Mouse (Mus musculus): ENCODE data around the gene Crtap.

Gene Crtap

DNA sequence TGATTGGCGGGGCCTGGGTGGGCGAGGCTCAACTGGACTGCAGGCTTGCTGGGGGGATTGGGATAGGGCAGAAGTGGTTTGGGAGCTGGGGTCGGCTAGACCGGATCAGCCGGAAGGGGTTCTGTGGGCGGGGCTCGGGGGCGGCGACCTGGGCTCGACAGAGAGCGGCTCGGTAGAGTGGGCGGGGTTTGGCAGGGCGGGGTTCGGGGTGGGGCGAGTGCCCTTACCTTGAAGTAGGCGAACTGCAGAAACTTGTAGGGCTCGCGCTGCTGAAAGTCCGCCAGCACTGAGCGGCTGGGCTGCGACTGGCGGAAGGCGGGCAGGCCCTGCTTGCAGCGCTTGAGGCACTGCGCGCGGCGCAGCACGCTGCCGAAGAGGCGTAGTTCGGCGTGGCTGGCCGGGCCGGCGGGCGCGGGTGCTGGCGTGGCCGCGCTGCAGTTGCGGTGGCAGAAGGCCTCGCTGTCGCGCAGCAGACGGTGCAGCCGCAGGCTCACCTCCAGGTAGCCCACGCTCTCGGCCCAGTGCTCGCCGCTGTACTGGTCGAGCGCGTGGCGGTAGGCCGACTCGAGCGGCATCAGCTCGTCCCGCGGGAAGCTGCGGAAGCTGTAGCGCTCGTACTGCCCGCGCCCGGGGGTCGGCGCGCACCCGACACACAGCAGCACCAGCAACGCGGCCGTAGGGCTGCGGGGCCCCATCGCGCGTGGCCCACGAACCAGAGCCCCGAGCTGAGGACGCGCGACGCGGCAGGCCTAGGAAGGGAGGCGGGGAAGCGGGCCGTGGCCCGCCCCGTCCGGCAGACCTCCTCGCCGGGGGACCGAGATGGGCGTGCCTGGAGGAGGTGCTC, at the start of gene Crtap:
TSS of gene Crtap (minus strand) at position 771 of the 844 bp plus-strand sequence.
- DNase-seq, result peak; percentile 70

DNA sequence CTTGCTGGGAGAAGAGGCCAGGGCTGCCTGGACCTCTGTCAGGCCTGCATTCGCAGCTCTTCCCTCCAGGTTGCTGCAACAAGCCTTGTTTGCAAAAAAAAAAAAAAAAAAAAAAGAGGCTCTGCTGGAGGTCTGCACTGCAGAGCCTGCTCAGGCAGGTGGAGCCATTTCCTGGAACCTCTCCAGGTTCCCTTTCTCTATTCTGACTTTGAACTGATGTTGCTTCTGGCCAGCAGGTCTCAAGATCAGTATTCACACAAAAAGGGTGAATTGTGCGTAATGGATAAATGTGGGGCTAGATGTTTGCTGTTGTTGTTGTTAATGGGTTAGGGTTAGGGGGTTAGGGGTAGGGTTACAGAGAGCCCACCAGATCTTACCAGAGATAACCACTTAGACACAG, 45.2 kb upstream of the Crtap start:
- peak; percentile 68 for DNase-seq

DNA sequence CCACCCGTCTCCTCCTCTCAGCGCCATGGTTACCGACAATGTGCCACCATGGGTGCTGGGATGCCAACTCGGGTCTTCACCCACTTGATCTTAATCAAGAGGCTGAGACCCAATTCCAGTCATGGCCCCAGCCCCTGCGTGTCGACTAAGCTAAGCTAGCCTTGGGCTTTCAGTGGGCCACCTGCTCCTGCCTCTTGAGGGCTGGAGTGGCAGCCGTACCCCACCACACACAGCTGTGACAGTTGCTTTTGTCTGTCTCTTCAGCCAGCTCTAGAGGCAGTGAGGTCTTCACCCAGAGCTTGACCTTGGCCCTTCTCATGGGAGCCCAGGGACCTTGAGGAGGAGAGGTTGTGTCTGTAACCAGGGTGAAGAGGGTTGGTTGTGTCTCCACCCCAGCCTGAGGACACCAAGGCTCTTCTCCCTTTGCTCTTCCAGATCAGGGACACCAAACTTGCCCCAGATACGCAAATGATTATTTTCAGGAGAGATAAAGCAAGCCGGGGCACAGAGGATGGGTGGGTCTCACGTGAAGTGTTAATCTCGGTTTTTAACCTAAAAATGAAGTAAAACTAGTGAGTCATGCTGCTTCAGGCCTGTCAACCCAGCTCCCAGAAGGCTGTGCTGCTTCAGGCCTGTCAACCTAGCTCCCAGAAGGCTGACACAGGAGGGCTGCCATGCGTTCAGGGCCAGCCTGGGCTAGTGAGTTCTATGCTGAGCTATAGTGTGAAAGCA, 37.8 kb upstream of the Crtap start:
- DNase-seq, result peak; percentile 29

- DNase-seq, result no peak
These were observed 37.0 kb upstream of the Crtap start for GRCm38 (mm10) chr9:114427425-114427824.

GRCm38 (mm10) chr9:114426201-114426600, 35.7 kb upstream of the Crtap start:
- DNase-seq, result no peak

DNA sequence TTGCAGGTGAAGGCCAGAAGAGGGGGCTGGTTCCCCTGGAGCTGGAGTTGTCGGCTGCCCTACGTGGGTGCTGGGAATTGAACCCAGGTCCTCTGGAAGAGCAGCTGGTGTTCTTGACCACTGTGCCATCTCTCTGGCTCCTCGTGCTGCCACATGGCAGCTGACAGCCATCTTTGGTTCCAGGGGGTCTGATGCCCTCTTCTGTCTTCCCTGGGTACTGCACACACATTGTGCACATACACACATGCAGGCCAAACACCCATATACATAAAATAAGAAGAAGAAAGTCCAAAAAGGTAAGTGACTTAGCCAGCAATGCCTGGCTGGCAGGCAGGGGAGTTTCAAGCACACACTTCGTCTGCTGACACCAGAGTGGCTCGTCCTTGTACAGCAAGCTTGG, 35.1 kb upstream of the Crtap start:
- no peak for DNase-seq

GRCm38 (mm10) chr9:114421797-114422196, 31.3 kb upstream of the Crtap start:
- DNase-seq, result no peak

GRCm38 (mm10) chr9:114421045-114421444, 30.6 kb upstream of the Crtap start:
- no peak for DNase-seq

GRCm38 (mm10) chr9:114420443-114420842, 30.0 kb upstream of the Crtap start:
- no peak for DNase-seq

- DNase-seq, result peak; percentile 87
These were observed 27.7 kb upstream of the Crtap start for GRCm38 (mm10) chr9:114418187-114418586.

DNA sequence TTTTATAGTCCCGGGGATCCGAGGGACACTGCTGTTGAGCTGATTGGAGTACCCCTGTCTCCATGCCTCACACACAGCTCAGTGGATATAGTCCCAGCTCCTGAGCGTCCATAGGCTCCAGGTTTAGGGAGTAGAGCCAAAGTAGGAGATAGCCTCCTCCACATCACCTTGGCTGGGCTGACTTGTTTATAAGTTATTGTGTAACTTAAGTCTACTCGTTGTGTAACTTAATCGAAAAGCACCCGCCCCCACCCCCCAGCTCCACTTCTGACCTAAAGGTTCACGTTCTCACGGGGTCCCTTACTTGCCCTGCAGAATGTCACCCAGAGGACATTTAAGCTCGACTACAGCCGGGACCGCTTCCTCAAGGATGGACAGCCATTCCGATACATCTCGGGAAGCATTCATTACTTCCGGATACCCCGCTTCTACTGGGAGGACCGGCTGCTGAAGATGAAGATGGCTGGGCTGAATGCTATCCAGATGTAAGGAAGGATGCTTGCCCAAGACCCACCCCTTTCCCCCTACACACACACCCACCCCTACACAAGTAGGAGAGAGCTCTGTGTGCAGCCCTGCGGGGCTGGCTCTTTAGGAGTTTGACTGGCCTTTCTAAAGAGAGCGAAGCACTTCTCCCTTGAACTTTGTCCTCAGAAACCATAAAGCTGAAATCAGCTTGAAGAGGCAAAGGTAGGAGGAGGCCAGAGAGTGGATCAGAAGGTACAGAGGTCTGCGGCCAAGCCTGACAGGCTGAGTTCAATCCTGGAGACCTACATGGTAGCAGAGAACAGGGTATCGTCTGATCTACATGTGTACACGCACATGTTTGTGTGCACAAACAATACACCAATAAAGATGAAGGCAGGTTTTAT, 26.4 kb upstream of the Crtap start:
- DNase-seq, result no peak

DNA sequence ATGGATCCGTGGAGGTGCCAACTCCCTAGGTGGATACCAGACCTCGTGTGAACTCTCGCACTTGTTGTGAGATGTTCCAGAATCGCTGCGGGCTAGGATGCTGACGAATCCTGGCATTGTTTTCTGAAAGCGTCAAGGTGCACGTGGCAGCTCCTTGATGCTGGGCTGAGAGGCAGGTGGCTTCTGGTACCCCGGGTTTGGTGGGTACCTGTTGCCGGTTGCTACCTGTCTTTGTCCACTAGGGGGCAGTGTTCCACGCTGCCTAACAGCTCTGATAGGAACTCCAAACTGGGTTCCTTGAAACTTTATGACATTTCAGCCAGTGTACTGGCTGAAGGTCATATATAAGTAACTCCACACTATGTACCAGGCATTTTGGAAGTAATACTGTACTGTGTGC, 25.2 kb upstream of the Crtap start:
- DNase-seq, result peak; percentile 77

DNA sequence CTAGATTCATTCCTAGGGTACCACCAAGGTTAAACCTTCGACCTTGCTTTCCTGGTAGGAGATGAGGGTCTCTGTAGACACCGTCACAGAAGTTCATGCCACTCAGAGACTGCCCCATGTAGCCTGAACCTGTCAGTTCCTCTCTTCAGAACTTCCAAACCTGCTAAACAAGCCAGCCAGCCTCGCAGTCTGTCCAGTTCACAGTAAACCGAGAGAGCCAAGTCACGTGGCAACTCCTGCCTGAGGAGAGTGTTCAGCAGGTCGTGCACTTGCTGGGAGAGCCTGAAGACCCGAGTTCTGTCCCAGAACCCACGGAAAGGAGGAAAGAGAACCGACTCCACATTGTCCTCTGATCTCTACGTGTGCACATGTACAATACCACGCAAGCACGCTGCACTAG, 23.4 kb upstream of the Crtap start:
- no peak for DNase-seq

DNA sequence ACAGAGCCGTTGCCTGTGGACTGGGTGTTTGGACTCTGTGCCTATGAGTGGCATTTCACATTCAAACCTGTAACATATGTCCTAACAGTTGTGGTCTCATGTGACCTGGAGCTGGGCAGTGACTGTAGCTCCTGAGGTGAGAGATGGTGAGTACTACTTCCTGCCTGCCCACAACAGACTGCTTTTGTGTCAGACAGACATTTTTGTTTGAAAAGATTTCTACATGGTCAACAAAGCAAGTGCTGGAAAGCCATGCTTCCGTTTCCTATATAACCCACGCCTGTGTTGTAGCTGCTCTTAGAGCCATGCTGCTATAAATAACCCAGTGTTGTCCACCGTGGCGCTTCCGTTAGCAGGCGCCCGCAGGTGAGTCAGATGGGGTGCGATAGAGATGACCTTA, 21.9 kb upstream of the Crtap start:
- DNase-seq, result no peak

- DNase-seq, result no peak
These were observed 20.8 kb upstream of the Crtap start for GRCm38 (mm10) chr9:114411295-114411694.

GRCm38 (mm10) chr9:114410313-114410862, 19.9 kb upstream of the Crtap start:
- DNase-seq, result no peak

GRCm38 (mm10) chr9:114407676-114408075, 17.2 kb upstream of the Crtap start:
- DNase-seq, result no peak

- peak; percentile 68 for DNase-seq
These were observed 11.2 kb upstream of the Crtap start for GRCm38 (mm10) chr9:114401685-114402080.

DNA sequence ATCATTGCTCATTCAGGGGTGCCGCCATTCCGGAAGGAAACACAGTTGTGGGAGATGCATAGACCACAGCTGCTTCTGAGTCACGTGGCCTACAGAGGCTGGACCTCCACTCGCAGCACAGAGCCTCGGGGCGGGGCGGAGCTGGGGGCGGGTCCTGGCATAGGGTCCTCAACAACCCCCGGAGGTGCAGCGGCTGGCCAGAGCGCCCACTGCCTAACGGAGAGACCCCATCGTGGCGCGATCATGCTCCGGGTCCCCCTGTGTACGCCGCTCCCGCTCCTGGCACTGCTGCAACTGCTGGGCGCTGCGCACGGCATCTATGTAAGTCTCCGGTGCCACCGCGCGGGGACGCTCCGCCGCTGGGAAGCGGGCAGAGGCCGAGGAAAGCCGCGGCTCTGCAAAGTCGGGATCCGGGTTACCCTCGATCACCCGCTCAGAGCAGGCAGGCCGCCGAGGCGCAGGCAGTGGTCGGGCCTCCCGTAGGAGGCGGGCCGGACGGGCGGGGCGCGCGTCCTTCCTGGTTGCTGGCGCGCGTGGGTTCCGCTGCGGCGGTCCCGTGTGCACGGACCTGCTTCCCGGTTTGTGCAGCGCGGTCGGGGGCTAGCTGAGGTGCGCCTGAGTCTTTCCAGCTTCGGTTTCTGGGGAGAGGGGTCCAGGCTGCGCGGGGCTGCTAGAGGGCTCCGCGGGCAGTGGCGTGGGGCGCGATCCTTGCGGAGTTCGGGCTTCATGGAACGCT, 10.6 kb upstream of the Crtap start, which contains the start of the genes Glb1 and Tmppe:
TSS of gene Glb1 (plus strand) at position 128 of the 736 bp plus-strand sequence.
TSS of gene Tmppe (plus strand) at position 157 of the 736 bp plus-strand sequence.
- peak; percentile 83 for DNase-seq

- DNase-seq, result no peak
These were observed 10.1 kb upstream of the Crtap start for GRCm38 (mm10) chr9:114400588-114400948.

- no peak for DNase-seq
These were observed 9.2 kb upstream of the Crtap start for GRCm38 (mm10) chr9:114399680-114400079.

- no peak for DNase-seq
These were observed 4.8 kb upstream of the Crtap start for GRCm38 (mm10) chr9:114395258-114395657.

All from thymus, postnatal 25 days (tissue).